Mouse (Mus musculus) midbrain, embryonic 16.5 days (tissue): Measurements from ENCODE around the gene Tmem8b. TPM values are rescaled to one million over a fixed set of nuclear protein-coding genes. Genes with fewer than 3 reads are reported as not detected.

Experiments
- ATAC-seq: fragments of 200-750 bp; cut with Nextera tagmentation; 2 replicates; pipeline ENCODE4 v1.8.0; 2017; ENCODE audit warnings: moderate TSS enrichment
- H3K27ac ChIP-seq: fragments of 300-500 bp; sonication (generic); 2 replicates; pipeline ENCODE4 v1.5.1; 2014; ENCODE audit warnings: mild to moderate bottlenecking, low read length, mixed read lengths
- H3K27me3 ChIP-seq: fragments of 300-500 bp; sonication (generic); 2 replicates; pipeline ENCODE4 v1.6.1; 2014; ENCODE audit warnings: low read depth, low read length, mixed read lengths; ENCODE audit not compliant: control insufficient read depth, insufficient read depth
- H3K36me3 ChIP-seq: fragments of 300-500 bp; sonication (generic); 2 replicates; pipeline ENCODE4 v1.6.1; 2014; ENCODE audit warnings: mild to moderate bottlenecking, low read length, moderate library complexity, mixed read lengths; ENCODE audit not compliant: control insufficient read depth, insufficient read depth
- H3K4me1 ChIP-seq: fragments of 300-500 bp; sonication (generic); 2 replicates; pipeline ENCODE4 v1.6.1; 2014; ENCODE audit warnings: mild to moderate bottlenecking, low read length, mixed read lengths; ENCODE audit not compliant: control insufficient read depth, insufficient read depth
- H3K4me2 ChIP-seq: fragments of 300-500 bp; sonication (generic); 2 replicates; pipeline ENCODE4 v1.6.1; 2014; ENCODE audit warnings: mild to moderate bottlenecking, low read length, mixed read lengths
- H3K4me3 ChIP-seq: fragments of 300-500 bp; sonication (generic); 2 replicates; pipeline ENCODE4 v1.5.1; 2014; ENCODE audit warnings: low read depth, mild to moderate bottlenecking, low read length, moderate library complexity, mixed read lengths
- H3K9ac ChIP-seq: fragments of 300-500 bp; sonication (generic); 2 replicates; pipeline ENCODE4 v1.6.1; 2014; ENCODE audit warnings: low read depth, low read length, mixed read lengths
- H3K9me3 ChIP-seq: fragments of 300-500 bp; sonication (generic); replicated peaks from 2 replicates; pipeline ENCODE4 v1.6.1; 2014; ENCODE audit warnings: mild to moderate bottlenecking, low read length, mixed read lengths; ENCODE audit not compliant: control insufficient read depth, poor library complexity, severe bottlenecking
- WGBS: fragments of 180-500 bp; shearing (Covaris S2); extraction: QIAGEN DNeasy Blood & Tissue Kit; methylation state at CpG from one replicate; pipeline ENCODE4 v1.1.7; 2014; 5-methylcytosine and 5-hydroxymethylcytosine counted together
- polyA plus RNA-seq: library from polyadenylated mRNA; unstranded; fragments of >200 nt; fragmentation: Nextera tagmentation; extraction: Ambion mirVana; gene quantifications from 2 replicates; pipeline ENCODE4 v1.2.1, GENCODE M21; 2015

Tmem8b gene
- polyA plus RNA-seq, 1 experiment from 2014 or later = 14.9 TPM

DNA sequence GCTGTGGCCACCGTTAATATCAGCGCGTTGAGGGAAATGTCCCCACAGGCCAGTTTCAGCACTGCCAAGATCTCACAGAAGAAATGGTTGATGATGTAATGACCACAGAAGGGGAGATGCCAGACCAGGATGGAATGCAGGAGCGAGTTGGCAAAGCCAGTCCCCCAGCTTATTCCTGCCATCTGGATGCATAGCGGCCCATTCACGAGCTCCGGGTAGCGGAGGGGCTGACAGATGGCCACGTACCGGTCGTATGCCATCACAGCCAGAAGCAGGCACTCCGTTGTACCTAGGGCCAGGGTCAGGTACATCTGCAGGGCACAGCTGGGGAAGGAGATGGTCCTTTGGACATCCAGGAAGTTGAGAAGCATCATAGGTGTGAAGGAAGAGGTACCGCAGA, 27.8 kb downstream of the Tmem8b start:
- no peak for ATAC-seq
- Histone ChIP-seq H3K9me3 (no peaks in the 10 kb centered on the region), H3K36me3 (no peaks in the 10 kb centered on the region), H3K27ac (no peak overlapping the region), H3K27me3 (no peaks in the 10 kb centered on the region), H3K4me2 (no peak overlapping the region), H3K9ac (no peak overlapping the region), H3K4me1 (no peaks in the 10 kb centered on the region), H3K4me3 (no peak overlapping the region)
- WGBS = 87% methylated on average over 13 of the region's 13 CpGs

GRCm38 (mm10) chr4:43700707-43701106, 31.9 kb downstream of the Tmem8b start, which contains the start of gene Olfr70:
TSS of gene Olfr70 (minus strand) at chr4:43700807.
- Histone ChIP-seq H3K9me3 (no peaks in the 10 kb centered on the region), H3K9ac (no peak within 1 kb of the TSS), H3K4me3 (no peak within 1 kb of the TSS), H3K4me2 (no peak within 1 kb of the TSS), H3K4me1 (no peaks in the 10 kb centered on the region), H3K36me3 (no peaks in the 10 kb centered on the region), H3K27me3 (no peaks in the 10 kb centered on the region), H3K27ac (no peak within 1 kb of the TSS)
- WGBS = 91% methylated on average over 6 of the region's 6 CpGs
- ATAC-seq = no peak

DNA sequence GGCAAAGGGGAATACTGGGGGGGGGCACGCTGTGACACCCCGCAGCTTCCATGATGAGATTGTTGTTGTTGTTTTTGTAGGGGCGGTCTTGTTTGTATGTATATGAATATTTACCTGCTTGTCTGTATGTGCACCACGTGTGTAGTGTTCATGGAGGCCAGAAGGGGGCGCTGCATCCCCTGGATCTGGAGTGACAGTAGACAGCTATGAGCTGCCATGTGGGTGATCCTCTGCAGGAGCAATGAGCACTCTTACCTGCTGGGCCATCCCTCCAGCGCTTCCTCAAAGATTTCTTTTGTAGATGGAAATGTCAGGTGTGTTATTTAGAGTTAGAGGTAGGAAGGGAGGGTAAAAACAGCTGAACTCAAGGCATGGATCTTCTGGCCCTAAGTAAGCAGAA, 34.7 kb downstream of the Tmem8b start:
- Histone ChIP-seq H3K4me1 (no peaks in the 10 kb centered on the region), H3K4me3 (no peak overlapping the region), H3K27me3 (no peaks in the 10 kb centered on the region), H3K9ac (no peak overlapping the region), H3K27ac (no peak overlapping the region), H3K4me2 (no peak overlapping the region), H3K36me3 (no peaks in the 10 kb centered on the region), H3K9me3 (no peaks in the 10 kb centered on the region)
- 80% methylated on average over 6 of the region's 6 CpGs for WGBS
- no peak for ATAC-seq

DNA sequence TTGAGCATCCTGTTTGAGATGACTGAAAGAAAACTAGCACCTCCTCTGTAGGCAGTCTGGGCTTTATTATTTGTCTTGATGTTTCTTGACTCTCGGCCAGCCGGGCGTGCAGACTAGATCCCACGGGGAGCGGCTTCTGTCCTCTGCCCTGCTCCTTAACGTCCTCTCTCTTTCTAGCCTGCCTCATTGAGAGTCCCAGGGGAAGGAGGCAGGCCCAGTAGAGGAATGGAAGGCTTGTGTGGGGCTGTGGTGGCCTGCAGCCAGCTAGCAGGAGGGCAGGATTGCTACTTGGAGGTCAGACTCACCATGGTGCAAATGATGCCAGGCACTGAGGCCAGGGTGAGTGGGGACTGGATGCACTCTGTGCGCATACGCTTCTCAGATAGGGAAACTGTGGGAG, 35.1 kb downstream of the Tmem8b start:
- no peak for ATAC-seq
- H3K27me3 ChIP-seq = no peaks in the 10 kb centered on the region
- WGBS = 76% methylated on average over 8 of the region's 8 CpGs

GRCm38 (mm10) chr4:43705991-43706390, 37.2 kb downstream of the Tmem8b start:
- H3K4me1 ChIP-seq = no peaks in the 10 kb centered on the region
- ATAC-seq = no peak
- H3K27me3 ChIP-seq = no peaks in the 10 kb centered on the region
- no peak overlapping the region for H3K4me2 ChIP-seq
- no peak overlapping the region for H3K9ac ChIP-seq
- H3K36me3 ChIP-seq = no peaks in the 10 kb centered on the region
- H3K9me3 ChIP-seq = no peaks in the 10 kb centered on the region
- WGBS = 85% methylated on average over 13 of the region's 13 CpGs
- H3K27ac ChIP-seq = no peak overlapping the region
- no peak overlapping the region for H3K4me3 ChIP-seq

More for the DNA sequence above, 35.1 kb downstream of the Tmem8b start:
- no peak overlapping the region for H3K9ac ChIP-seq
- no peak overlapping the region for H3K4me3 ChIP-seq
- no peaks in the 10 kb centered on the region for H3K4me1 ChIP-seq
- H3K9me3 ChIP-seq = no peaks in the 10 kb centered on the region
- no peaks in the 10 kb centered on the region for H3K36me3 ChIP-seq
- H3K27ac ChIP-seq = no peak overlapping the region
- no peak overlapping the region for H3K4me2 ChIP-seq

DNA sequence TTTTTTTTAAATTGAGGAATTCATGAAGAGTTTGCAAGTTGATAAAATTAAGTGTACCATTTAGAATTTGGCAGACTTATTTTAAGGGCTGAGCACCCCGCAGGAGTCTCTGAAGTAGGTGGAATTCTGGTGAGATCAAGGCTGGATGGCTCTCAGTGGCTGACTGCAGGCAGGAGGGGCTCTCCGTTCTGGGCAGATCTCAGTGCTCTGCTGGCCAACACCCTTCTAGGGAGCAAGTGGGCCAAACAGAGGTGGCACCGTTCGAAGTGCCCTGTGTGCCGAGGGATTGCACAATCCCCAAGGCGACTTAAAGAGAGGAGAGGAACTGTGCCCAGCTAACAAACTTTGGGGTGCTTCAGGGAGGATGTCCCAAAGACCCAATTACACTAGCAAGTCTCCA, 41.1 kb downstream of the Tmem8b start, which contains the start of gene Olfr71:
Gene Olfr71 (minus strand): TSS at position 387 of the 400 bp plus-strand sequence.
- Histone ChIP-seq H3K9ac (no peak within 1 kb of the TSS), H3K9me3 (no peaks in the 10 kb centered on the region), H3K4me1 (no peaks in the 10 kb centered on the region), H3K27ac (no peak within 1 kb of the TSS), H3K4me2 (no peak within 1 kb of the TSS), H3K27me3 (no peaks in the 10 kb centered on the region), H3K36me3 (no peaks in the 10 kb centered on the region), H3K4me3 (no peak within 1 kb of the TSS)
- ATAC-seq = no peak
- 86% methylated on average over 6 of the region's 6 CpGs for WGBS

GRCm38 (mm10) chr4:43711821-43712220, 43.0 kb downstream of the Tmem8b start:
- Histone ChIP-seq H3K36me3 (no peaks in the 10 kb centered on the region), H3K27ac (no peak overlapping the region), H3K4me2 (no peak overlapping the region), H3K27me3 (no peaks in the 10 kb centered on the region), H3K9ac (no peak overlapping the region), H3K9me3 (no peaks in the 10 kb centered on the region), H3K4me3 (no peak overlapping the region), H3K4me1 (no peaks in the 10 kb centered on the region)
- 0% methylated on average over 2 of the region's 2 CpGs for WGBS
- ATAC-seq = no peak

DNA sequence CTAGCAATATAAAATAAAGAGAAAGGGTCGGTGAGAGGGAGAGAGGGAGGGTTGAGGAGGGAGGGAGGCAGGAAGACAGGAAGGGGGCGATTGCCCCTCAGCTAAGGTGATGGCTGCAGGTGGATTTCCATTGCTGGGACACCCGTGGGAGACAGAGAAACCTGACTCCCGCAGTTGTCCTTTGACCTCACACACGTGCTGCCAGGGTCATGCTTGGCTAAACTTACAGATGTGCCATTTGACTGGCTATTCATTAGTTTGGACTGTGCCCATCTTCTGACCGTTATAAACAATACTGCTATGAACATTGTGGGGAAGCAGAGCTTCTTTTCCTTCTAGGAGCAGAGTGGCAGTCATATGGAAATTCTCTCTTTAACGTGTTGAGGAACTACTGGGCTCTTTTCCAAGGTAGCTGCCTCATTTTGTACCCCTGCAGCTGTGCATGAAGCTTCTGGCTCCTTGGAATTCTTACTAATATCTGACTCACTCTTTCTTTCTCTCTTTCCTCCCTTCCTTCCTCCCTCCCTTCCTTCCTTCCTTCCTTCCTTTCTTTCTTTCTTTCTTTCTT, 45.0 kb downstream of the Tmem8b start:
- no peak overlapping the region for H3K4me3 ChIP-seq
- H3K9me3 ChIP-seq = no peaks in the 10 kb centered on the region
- H3K27ac ChIP-seq = no peak overlapping the region
- ATAC-seq = no peak
- WGBS = 37% methylated on average over 7 of the region's 7 CpGs
- H3K27me3 ChIP-seq = no peaks in the 10 kb centered on the region
- H3K9ac ChIP-seq = no peak overlapping the region
- no peak overlapping the region for H3K4me2 ChIP-seq
- H3K36me3 ChIP-seq = no peaks in the 10 kb centered on the region
- H3K4me1 ChIP-seq = no peaks in the 10 kb centered on the region

DNA sequence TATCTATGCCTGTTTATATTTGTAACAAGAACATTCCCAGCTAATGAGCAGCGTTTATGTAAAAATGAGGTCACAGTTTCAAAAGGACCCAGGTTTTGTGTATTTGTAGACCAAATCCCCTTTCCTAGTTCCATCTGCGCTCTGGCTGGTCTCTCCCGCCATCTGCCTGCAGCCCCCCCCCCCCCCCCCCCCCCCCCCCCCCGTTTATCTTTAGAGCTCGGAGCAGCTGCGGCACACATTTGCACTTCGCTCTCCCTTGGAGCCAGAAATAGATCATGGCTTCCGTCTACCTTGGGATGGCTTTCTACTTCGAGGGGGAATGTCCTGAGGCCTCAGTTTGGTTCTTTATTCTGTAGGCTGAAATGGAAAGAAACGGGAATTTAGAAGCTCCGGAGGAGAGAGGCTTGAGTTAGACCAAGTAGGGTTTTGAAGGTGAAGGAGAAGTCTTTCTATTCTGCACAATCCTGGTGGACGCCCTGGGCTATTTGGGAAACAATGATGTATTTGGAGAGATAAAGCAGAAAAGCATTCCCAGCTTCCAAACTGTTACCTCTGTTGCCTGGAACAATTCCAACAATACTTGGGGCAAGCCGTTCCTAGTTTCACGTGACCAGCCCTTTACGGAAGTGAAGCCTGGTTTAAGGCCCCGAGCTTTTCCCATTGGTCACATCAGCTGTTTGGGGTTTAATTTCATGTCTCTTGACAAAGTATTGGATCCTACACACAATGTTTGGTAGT, 51.9 kb downstream of the Tmem8b start:
- no peaks in the 10 kb centered on the region for H3K27me3 ChIP-seq
- H3K9ac ChIP-seq = no peak overlapping the region
- H3K27ac ChIP-seq = no peak overlapping the region
- no peaks in the 10 kb centered on the region for H3K36me3 ChIP-seq
- no peak overlapping the region for H3K4me2 ChIP-seq
- no peak overlapping the region for H3K4me3 ChIP-seq
- H3K9me3 ChIP-seq = no peaks in the 10 kb centered on the region
- no peaks in the 10 kb centered on the region; the same call in 1 of the 2 replicates for H3K4me1 ChIP-seq
- ATAC-seq = no peak
- 53% methylated on average over 12 of the region's 16 CpGs for WGBS
